Mouse (Mus musculus) bone marrow macrophage, adult 2 months (primary cell): ENCODE data around the gene Cul4a.

Experiments
- CTCF ChIP-seq: IDR thresholded peaks from 2 replicates; pipeline ENCODE4 v1.5.1; 2012; ENCODE audit warnings: low read depth, mild to moderate bottlenecking, low read length, moderate library complexity
- POLR2A ChIP-seq: IDR thresholded peaks from 2 replicates; pipeline ENCODE4 v1.6.1; 2012; ENCODE audit warnings: mild to moderate bottlenecking, low read depth, low read length, borderline replicate concordance

GRCm38 (mm10) chr8:13113232-13113631 lies 7.8 kb downstream of the Cul4a start:
- no peak for TF ChIP-seq CTCF
- TF ChIP-seq POLR2A: no peak
